Mouse (Mus musculus) CH12.LX (cell line): Measurements from ENCODE around the gene Slc35f2. TPM values are rescaled to one million over a fixed set of nuclear protein-coding genes. Genes with fewer than 3 reads are reported as not detected.

Experiments used
- DNase-seq: peaks from one replicate; pipeline ENCODE4 v3.0.0-alpha.2; 2013; ENCODE audit errors: extremely low read depth
- H3K27ac ChIP-seq: 2 replicates; pipeline ENCODE4 v1.5.1; 2012; ENCODE audit warnings: low read depth, mild to moderate bottlenecking, control low read depth, moderate library complexity; ENCODE audit not compliant: insufficient read depth
- H3K27me3 ChIP-seq: replicated peaks from 2 replicates; pipeline ENCODE3; 2012; ENCODE audit warnings: inconsistent platforms
- H3K36me3 ChIP-seq, 2 experiments: replicated peaks in 1 of 2; 2 replicates each; pipeline versions ENCODE3 to v1.6.1; 2012; ENCODE audit warnings: inconsistent platforms in 1 of 2, low read length in 1 of 2, mild to moderate bottlenecking in 1 of 2, mixed read lengths in 1 of 2, moderate library complexity in 1 of 2; ENCODE audit not compliant: control insufficient read depth in 1 of 2, insufficient read depth in 1 of 2
- H3K4me1 ChIP-seq, 2 experiments: 2 replicates each; pipeline ENCODE4 v1.6.1; 2012; ENCODE audit warnings: inconsistent platforms in 1 of 2, moderate library complexity in 1 of 2; ENCODE audit not compliant: insufficient read depth in 2 of 2, control insufficient read depth in 1 of 2
- H3K4me2 ChIP-seq: 2 replicates; pipeline ENCODE4 v1.6.1; 2012; ENCODE audit warnings: low read depth, mild to moderate bottlenecking, control low read depth; ENCODE audit not compliant: poor library complexity, insufficient read depth, severe bottlenecking
- H3K4me3 ChIP-seq, 3 experiments: fragments of 150-350 bp in 1 of 3; sonication (generic) in 1 of 3; replicated peaks in 1 of 3; 2 replicates each; pipeline versions ENCODE3 to v1.5.1; 2011 to 2012; ENCODE audit warnings: low read depth in 2 of 3, low read length in 2 of 3, mild to moderate bottlenecking in 2 of 3, moderate library complexity in 2 of 3, control low read depth in 1 of 3, improper control_type of control experiment in 1 of 3, inconsistent platforms in 1 of 3, mixed read lengths in 1 of 3; ENCODE audit not compliant: poor library complexity in 1 of 3
- H3K79me2 ChIP-seq: replicated peaks from 2 replicates; pipeline ENCODE4 v1.6.1; 2012; ENCODE audit warnings: mild to moderate bottlenecking, moderate library complexity; ENCODE audit not compliant: control insufficient read depth, poor library complexity, insufficient read depth, severe bottlenecking; ENCODE audit errors: extremely low read depth
- H3K9ac ChIP-seq: 2 replicates; pipeline ENCODE4 v1.6.1; 2012; ENCODE audit warnings: low read depth, mild to moderate bottlenecking, control low read depth, moderate library complexity; ENCODE audit not compliant: insufficient read depth
- H3K9me3 ChIP-seq: replicated peaks from 2 replicates; pipeline ENCODE3; 2012; ENCODE audit warnings: low read length, inconsistent platforms, mixed read lengths
- BHLHE40 ChIP-seq: IDR thresholded peaks from 2 replicates; pipeline ENCODE4 v1.6.1; 2011; ENCODE audit warnings: mild to moderate bottlenecking, low read depth, low read length, improper control_type of control experiment
- CTCF ChIP-seq, 2 experiments: IDR thresholded peaks in 1 of 2; conservative IDR thresholded peaks in 1 of 2; 2 replicates each; pipeline ENCODE4 v1.5.1; 2011 to 2012; ENCODE audit warnings: low read depth in 2 of 2, low read length in 2 of 2, improper control_type of control experiment in 1 of 2, inconsistent platforms in 1 of 2, mild to moderate bottlenecking in 1 of 2, moderate library complexity in 1 of 2
- E2F4 ChIP-seq: IDR thresholded peaks from 2 replicates; pipeline ENCODE4 v1.6.1; 2011; ENCODE audit warnings: low read depth, low read length, improper control_type of control experiment; ENCODE audit not compliant: insufficient replicate concordance
- ELF1 ChIP-seq: IDR thresholded peaks from 2 replicates; pipeline ENCODE4 v1.6.1; 2014; ENCODE audit warnings: low read depth, mild to moderate bottlenecking, inconsistent platforms, low read length, improper control_type of control experiment
- EP300 ChIP-seq: IDR thresholded peaks from 2 replicates; pipeline ENCODE4 v1.6.1; 2011; ENCODE audit warnings: low read length, improper control_type of control experiment
- GABPA ChIP-seq: IDR thresholded peaks from 2 replicates; pipeline ENCODE4 v1.6.1; 2012; ENCODE audit warnings: low read depth, low read length, improper control_type of control experiment, inconsistent platforms; ENCODE audit not compliant: insufficient replicate concordance
- HCFC1 ChIP-seq: IDR thresholded peaks from 2 replicates; pipeline ENCODE4 v1.6.1; 2012; ENCODE audit warnings: low read depth, mild to moderate bottlenecking, inconsistent platforms, low read length, improper control_type of control experiment
- JUND ChIP-seq: conservative IDR thresholded peaks from 2 replicates; pipeline ENCODE4 v1.6.1; 2011; ENCODE audit warnings: low read depth, low read length, improper control_type of control experiment
- KAT2A ChIP-seq: IDR thresholded peaks from 2 replicates; pipeline ENCODE4 v1.6.1; 2012; ENCODE audit warnings: low read length, improper control_type of control experiment, inconsistent platforms; ENCODE audit not compliant: insufficient replicate concordance
- MXI1 ChIP-seq: IDR thresholded peaks from 2 replicates; pipeline ENCODE4 v1.6.1; 2011; ENCODE audit warnings: mild to moderate bottlenecking, low read depth, low read length, improper control_type of control experiment
- PAX5 ChIP-seq: IDR thresholded peaks from 2 replicates; pipeline ENCODE4 v1.6.1; 2012; ENCODE audit warnings: low read length, inconsistent platforms, mixed read lengths
- POLR2A ChIP-seq: IDR thresholded peaks from 2 replicates; pipeline ENCODE4 v1.6.1; 2011; ENCODE audit warnings: low read depth, mild to moderate bottlenecking, improper control_type of control experiment, low read length
- RAD21 ChIP-seq: IDR thresholded peaks from 2 replicates; pipeline ENCODE4 v1.6.1; 2011; ENCODE audit warnings: low read depth, mild to moderate bottlenecking, low read length, improper control_type of control experiment, moderate library complexity
- SIN3A ChIP-seq: IDR thresholded peaks from 2 replicates; pipeline ENCODE4 v1.6.1; 2012; ENCODE audit warnings: low read length, improper control_type of control experiment, inconsistent platforms
- SMC3 ChIP-seq: IDR thresholded peaks from 2 replicates; pipeline ENCODE4 v1.6.1; 2011; ENCODE audit warnings: low read depth, low read length, improper control_type of control experiment
- UBTF ChIP-seq: IDR thresholded peaks from 2 replicates; pipeline ENCODE4 v1.6.1; 2012; ENCODE audit warnings: low read depth, mild to moderate bottlenecking, inconsistent platforms, low read length, improper control_type of control experiment, moderate library complexity
- USF2 ChIP-seq: conservative IDR thresholded peaks from 2 replicates; pipeline ENCODE4 v1.6.1; 2011; ENCODE audit warnings: low read depth, low read length, improper control_type of control experiment
- ZKSCAN1 ChIP-seq: IDR thresholded peaks from 2 replicates; pipeline ENCODE4 v1.6.1; 2012; ENCODE audit warnings: low read depth, inconsistent platforms, low read length, improper control_type of control experiment, borderline replicate concordance
- ZMIZ1 ChIP-seq: IDR thresholded peaks from 2 replicates; pipeline ENCODE4 v1.6.1; 2012; ENCODE audit warnings: low read depth, mild to moderate bottlenecking, inconsistent platforms, low read length, improper control_type of control experiment
- dilution Hi-C: fragments of 300-500 bp; cut with MboI; formaldehyde crosslinking; loops from 2 replicates; pipeline ENCODE4 v1.14.3; 2020; ENCODE audit warnings: low sequenced_read_pairs; ENCODE audit not compliant: extremely low pct_unique_long_range_greater_than_20kb, extremely low pct_ligation_motif_present
- in situ Hi-C: fragments of 300-500 bp; cut with MboI; formaldehyde crosslinking; loops from 3 replicates; pipeline ENCODE4 v1.14.3; 2019; ENCODE audit warnings: low sequenced_read_pairs, low pct_ligation_motif_present, low pct_unique_long_range_greater_than_20kb, mixed read lengths
- polyA plus RNA-seq: library from polyadenylated mRNA; unstranded; fragments of >175 nt; gene quantifications from 2 replicates; pipeline ENCODE4 v1.2.1, GENCODE M21; 2012; ENCODE audit warnings: low read depth; ENCODE audit not compliant: insufficient read length
- total RNA-seq, 2 experiments: library from RNA; depleted of rRNA; stranded (reverse); fragments of 300-350 nt in 1 of 2; fragments of >200 nt in 1 of 2; gene quantifications; 2 replicates each; pipeline ENCODE4 v1.2.3; 2012 to 2014

Gene Slc35f2
- total and polyA plus RNA-seq, 3 experiments = 0.13 to 3.1 (median 0.47) TPM

DNA sequence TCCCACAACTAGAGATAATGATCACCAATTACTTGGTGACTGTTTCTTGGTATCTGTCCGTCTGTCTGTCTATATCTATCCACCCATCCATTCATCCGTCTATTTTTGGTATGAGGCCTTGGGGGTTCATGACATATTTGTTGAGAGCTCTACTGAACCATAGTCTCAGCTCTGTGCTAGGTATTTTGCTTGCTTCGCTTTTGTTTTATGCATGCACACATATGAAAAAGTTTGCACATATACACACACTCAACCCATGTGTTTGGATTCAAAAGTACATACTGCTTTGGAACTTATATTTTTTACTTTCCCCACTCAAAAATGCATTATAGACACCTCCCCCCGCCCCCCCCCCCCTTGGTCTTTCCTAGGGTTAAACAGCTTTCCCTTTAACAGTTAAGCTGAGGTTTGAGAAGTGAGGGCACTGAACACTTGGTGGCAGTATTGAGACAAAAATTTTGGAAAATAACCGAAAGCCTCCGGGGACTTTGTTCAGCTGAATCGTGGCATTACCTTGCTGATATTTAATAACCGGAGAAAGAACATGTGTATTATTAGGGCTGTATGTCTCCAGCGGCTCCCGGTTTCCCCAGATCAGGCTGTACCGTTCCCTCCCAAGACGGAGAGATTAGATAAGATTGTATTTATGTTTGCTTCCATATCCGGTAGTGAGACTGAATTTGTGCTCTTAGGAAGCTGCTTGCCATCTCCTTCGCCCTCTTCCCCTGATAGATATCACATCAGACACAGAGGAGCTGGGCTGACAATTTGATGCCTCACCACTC lies 57.9 kb downstream of the Slc35f2 start:
- no peak for TF ChIP-seq KAT2A
- TF ChIP-seq UBTF = no peak
- peak; percentile 37 for TF ChIP-seq SMC3
- TF ChIP-seq RAD21 = peak; percentile 42
- no peak for TF ChIP-seq ZKSCAN1
- peak; percentile 18 to 66; a peak in 3 of 4 replicates for TF ChIP-seq CTCF (conservative IDR thresholded peaks at IDR 0.05 in 1 of 2, IDR thresholded peaks at IDR 0.05 in 1 of 2; ENCODE audit: low read depth in 2 of 2, low read length in 2 of 2)
- TF ChIP-seq JUND = no peak
- TF ChIP-seq PAX5 = no peak
- H3K4me3 ChIP-seq = peak overlapping the region; percentile 17 to 43 (median 31)
- in situ Hi-C loops = no loop called here
- no peak overlapping the region for H3K27ac ChIP-seq
- peak overlapping the region; percentile 67; the same call in 1 of the 2 replicates for H3K4me2 ChIP-seq
- no peaks in the 10 kb centered on the region for H3K9me3 ChIP-seq
- H3K27me3 ChIP-seq = no peaks in the 10 kb centered on the region
- DNase-seq = peak; percentile 60
- H3K4me1 ChIP-seq = peaks cover 3 to 18% of the 10 kb centered on the region in 2 experiments; a peak in 3 of 4 replicates
- H3K36me3 ChIP-seq = no peaks in the 10 kb centered on the region
- no peaks in the 10 kb centered on the region for H3K79me2 ChIP-seq
- H3K9ac ChIP-seq = peak overlapping the region; percentile 21
- dilution Hi-C loops = no loop called here

DNA sequence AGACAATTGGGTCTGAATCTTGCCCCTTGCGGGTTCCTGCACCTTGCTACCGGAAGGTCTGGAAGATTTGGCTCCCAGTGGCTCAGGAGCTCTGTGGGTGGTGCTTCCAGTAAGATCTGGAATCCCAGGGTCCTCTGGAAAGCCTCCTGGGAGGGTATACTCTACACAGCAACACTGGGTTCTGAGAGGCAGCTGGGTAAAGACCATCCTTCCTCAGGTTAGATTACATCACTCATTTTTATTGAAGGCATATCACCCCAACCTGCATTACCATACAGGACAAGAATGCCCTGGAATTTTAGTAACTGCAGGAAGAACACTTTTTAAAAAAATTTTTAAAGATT lies 58.5 kb downstream of the Slc35f2 start:
- Histone ChIP-seq H3K79me2 (no peaks in the 10 kb centered on the region), H3K9ac (peak overlapping the region; percentile 21), H3K4me3 (peak overlapping the region in 1 of 3 experiments; percentile 43), H3K27me3 (no peaks in the 10 kb centered on the region), H3K36me3 (no peaks in the 10 kb centered on the region), H3K4me2 (peak overlapping the region; percentile 67; the same call in 1 of the 2 replicates), H3K4me1 (peaks cover 3 to 18% of the 10 kb centered on the region in 2 experiments; a peak in 3 of 4 replicates), H3K9me3 (no peaks in the 10 kb centered on the region), H3K27ac (no peak overlapping the region)
- TF ChIP-seq EP300 (no peak), GABPA (no peak), E2F4 (no peak), USF2 (no peak), MXI1 (no peak)
- no peak for DNase-seq
- in situ Hi-C loops = no loop called here
- dilution Hi-C loops = no loop called here

DNA sequence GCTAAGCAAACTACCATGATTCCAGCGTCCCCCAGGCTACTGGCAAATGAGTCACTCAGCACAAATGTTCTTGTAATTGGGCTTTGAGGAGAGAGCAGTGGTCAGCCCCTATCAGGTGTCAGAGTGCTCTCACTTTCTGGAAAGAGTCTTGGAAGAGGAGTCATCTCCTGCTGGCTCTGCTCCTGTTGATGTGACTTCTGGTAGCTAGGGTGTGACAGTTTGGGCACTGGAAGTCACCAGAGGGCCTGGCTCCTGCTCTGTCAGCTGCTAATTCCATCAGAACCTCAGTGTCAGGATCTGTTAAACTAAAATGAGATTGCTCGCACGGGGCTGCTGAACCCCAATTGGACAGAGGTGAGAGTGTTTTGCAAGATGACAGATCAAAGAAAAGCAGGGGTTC lies 63.7 kb downstream of the Slc35f2 start:
- H3K27me3 ChIP-seq = no peaks in the 10 kb centered on the region
- no peaks in the 10 kb centered on the region for H3K36me3 ChIP-seq
- TF ChIP-seq POLR2A = no peak
- no peak for TF ChIP-seq BHLHE40
- no peak for TF ChIP-seq HCFC1
- TF ChIP-seq SIN3A = no peak
- no peak for TF ChIP-seq ELF1
- no peak for TF ChIP-seq ZMIZ1
- no peaks in the 10 kb centered on the region for H3K9me3 ChIP-seq
- no peak for DNase-seq
- no peak overlapping the region for H3K9ac ChIP-seq
- H3K79me2 ChIP-seq = no peaks in the 10 kb centered on the region
- dilution Hi-C loops (no loop called here), in situ Hi-C loops (no loop called here)
- H3K4me1 ChIP-seq = 0 out of 4 replicates have a peak, but pooled peaks cover 0 to 3% of the 10 kb centered on the region in 2 experiments
- H3K4me3 ChIP-seq = no peak overlapping the region
- no peak overlapping the region for H3K4me2 ChIP-seq
- no peak overlapping the region for H3K27ac ChIP-seq
